Mouse (Mus musculus) cerebellum, adult 18-20 months (tissue): ENCODE data around the gene Gm28047.
"Not testable (repeated sequence)": the region's sequence is repeated elsewhere in the genome, so short reads cannot be mapped to it uniquely, and the experiment has no call there.

Experiments used
- DNase-seq, 2 experiments: peaks; one replicate each; pipeline ENCODE4 v3.0.0; 2021

Gm28047 gene

GRCm38 (mm10) chr15:102624970-102625686 is at the start of gene Gm28047, which contains the start of gene Atf7:
Gene Gm28047 (minus strand): TSS chr15:102625067.
Gene Atf7 (minus strand): TSS chr15:102625464.
- peak; percentile 99 for DNase-seq

GRCm38 (mm10) chr15:102673548-102673947 is 48.7 kb upstream of the Gm28047 start:
- DNase-seq: peak; percentile 42 to 50

- DNase-seq: peak; percentile 34 to 61
Measured at GRCm38 (mm10) chr15:102672215-102673071, 47.6 kb upstream of the Gm28047 start, which contains the start of gene Atp5g2. Gene Atp5g2 (minus strand): TSS chr15:102672352.

- DNase-seq: peak; percentile 82
Measured at GRCm38 (mm10) chr15:102671721-102672214, 46.9 kb upstream of the Gm28047 start.

GRCm38 (mm10) chr15:102670767-102671575 is 46.1 kb upstream of the Gm28047 start:
- DNase-seq: peak; percentile 97 to 99

- peak in 1 of 2 experiments; percentile 48 for DNase-seq
Measured at GRCm38 (mm10) chr15:102670281-102670680, 45.4 kb upstream of the Gm28047 start.

GRCm38 (mm10) chr15:102669571-102669970 is 44.7 kb upstream of the Gm28047 start:
- no peak for DNase-seq

- DNase-seq: peak; percentile 70 to 72
Measured at GRCm38 (mm10) chr15:102665494-102665893, 40.6 kb upstream of the Gm28047 start.

- no peak for DNase-seq
Measured at GRCm38 (mm10) chr15:102663825-102664224, 39.0 kb upstream of the Gm28047 start.

GRCm38 (mm10) chr15:102662601-102663000 is 37.7 kb upstream of the Gm28047 start:
- DNase-seq: not testable (repeated sequence)

GRCm38 (mm10) chr15:102657926-102658381 is 33.1 kb upstream of the Gm28047 start:
- DNase-seq: no peak

GRCm38 (mm10) chr15:102656658-102657057 is 31.8 kb upstream of the Gm28047 start:
- no peak for DNase-seq

GRCm38 (mm10) chr15:102651928-102652660 is 27.2 kb upstream of the Gm28047 start:
- DNase-seq: not testable (repeated sequence)

- no peak for DNase-seq
Measured at GRCm38 (mm10) chr15:102651107-102651506, 26.2 kb upstream of the Gm28047 start.

GRCm38 (mm10) chr15:102635817-102636216 is 10.9 kb upstream of the Gm28047 start:
- no peak for DNase-seq

- DNase-seq: no peak
Measured at GRCm38 (mm10) chr15:102634684-102635083, 9.8 kb upstream of the Gm28047 start.

GRCm38 (mm10) chr15:102625687-102626055 is 804 bp upstream of the Gm28047 start:
- DNase-seq: no peak

GRCm38 (mm10) chr15:102624291-102624969 is 437 bp downstream of the Gm28047 start:
- peak; percentile 37 to 38 for DNase-seq

GRCm38 (mm10) chr15:102623121-102623520 is 1.7 kb downstream of the Gm28047 start:
- no peak for DNase-seq

- DNase-seq: no peak
Measured at GRCm38 (mm10) chr15:102622536-102622935, 2.3 kb downstream of the Gm28047 start.

GRCm38 (mm10) chr15:102620765-102621164 is 4.1 kb downstream of the Gm28047 start:
- peak in 1 of 2 experiments; percentile 12 for DNase-seq
